Mouse (Mus musculus) olfactory bulb, adult 2 months (tissue): ENCODE results near the gene Platr17. TPM values are rescaled to one million over a fixed set of nuclear protein-coding genes. Genes with fewer than 3 reads are reported as not detected.

Experiments used
- H3K27ac ChIP-seq: fragments of 200-500 bp; 2 replicates; pipeline ENCODE4 v1.5.1; 2012; ENCODE audit warnings: low read depth, low read length; ENCODE audit not compliant: insufficient read depth
- H3K4me1 ChIP-seq: fragments of 200-500 bp; 2 replicates; pipeline ENCODE4 v1.6.1; 2012; ENCODE audit warnings: low read length; ENCODE audit not compliant: control insufficient read depth, insufficient read depth
- H3K4me3 ChIP-seq: fragments of 200-500 bp; 2 replicates; pipeline ENCODE4 v1.5.1; 2012; ENCODE audit warnings: mild to moderate bottlenecking, low read depth, low read length, moderate library complexity; ENCODE audit not compliant: insufficient read depth
- CTCF ChIP-seq: fragments of 200-500 bp; IDR thresholded peaks from 2 replicates; pipeline ENCODE4 v1.5.1; 2012; ENCODE audit warnings: low read depth, mild to moderate bottlenecking, low read length, moderate library complexity; ENCODE audit not compliant: insufficient read depth
- POLR2A ChIP-seq: fragments of 200-500 bp; IDR thresholded peaks from 2 replicates; pipeline ENCODE4 v1.6.1; 2012; ENCODE audit warnings: mild to moderate bottlenecking, low read depth, low read length, moderate library complexity; ENCODE audit not compliant: insufficient read depth
- WGBS: fragments of 180-500 bp; shearing (Covaris S2); methylation state at CpG from one replicate; pipeline ENCODE4 v1.1.7; 2018; 5-methylcytosine and 5-hydroxymethylcytosine counted together
- polyA plus RNA-seq: library from polyadenylated mRNA; stranded (reverse); fragments of >200 nt; gene quantifications from 2 replicates; pipeline ENCODE4 v1.2.4, GENCODE M21; 2012; ENCODE audit warnings: low replicate concordance; ENCODE audit not compliant: missing spikeins, insufficient read depth, insufficient read length

Platr17 gene
- polyA plus RNA-seq, 1 experiment: not detected

DNA sequence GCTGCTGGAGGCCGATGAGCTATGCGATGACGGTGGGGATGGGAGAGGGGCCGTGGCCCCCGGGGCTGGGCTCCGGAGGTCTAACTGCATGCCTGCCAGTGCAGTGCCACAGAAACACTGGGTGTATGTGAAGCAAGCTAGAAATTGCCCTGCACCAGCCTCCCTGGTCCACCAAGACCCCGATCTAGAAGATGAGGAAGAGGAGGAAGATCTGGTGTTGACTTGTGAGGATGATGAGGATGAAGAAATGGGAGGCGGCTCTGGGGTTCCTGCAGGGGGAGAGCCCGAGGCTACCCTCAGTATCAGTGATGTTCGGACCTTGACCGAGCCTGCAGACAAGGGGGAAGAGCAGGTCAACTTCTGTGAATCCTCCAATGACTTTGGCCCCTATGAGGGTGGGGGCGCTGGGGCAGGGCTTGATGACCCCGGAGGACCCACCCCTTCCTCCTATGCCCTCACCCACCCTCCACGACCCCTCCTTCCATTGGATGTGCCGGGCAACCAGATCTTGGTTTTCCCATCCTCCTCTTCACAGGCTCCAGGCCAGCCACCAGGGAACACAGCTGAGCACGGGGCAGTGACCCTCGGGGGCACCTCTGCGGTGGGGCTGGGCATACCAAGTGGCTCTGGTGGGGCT is 12.8 kb downstream of the Platr17 start:
- Histone ChIP-seq H3K4me1 (peaks cover 34% of the 10 kb centered on the region), H3K27ac (no peak overlapping the region), H3K4me3 (no peak overlapping the region)
- no peak for TF ChIP-seq POLR2A
- no peak for TF ChIP-seq CTCF
- 84% methylated on average over 18 of the region's 18 CpGs for WGBS

DNA sequence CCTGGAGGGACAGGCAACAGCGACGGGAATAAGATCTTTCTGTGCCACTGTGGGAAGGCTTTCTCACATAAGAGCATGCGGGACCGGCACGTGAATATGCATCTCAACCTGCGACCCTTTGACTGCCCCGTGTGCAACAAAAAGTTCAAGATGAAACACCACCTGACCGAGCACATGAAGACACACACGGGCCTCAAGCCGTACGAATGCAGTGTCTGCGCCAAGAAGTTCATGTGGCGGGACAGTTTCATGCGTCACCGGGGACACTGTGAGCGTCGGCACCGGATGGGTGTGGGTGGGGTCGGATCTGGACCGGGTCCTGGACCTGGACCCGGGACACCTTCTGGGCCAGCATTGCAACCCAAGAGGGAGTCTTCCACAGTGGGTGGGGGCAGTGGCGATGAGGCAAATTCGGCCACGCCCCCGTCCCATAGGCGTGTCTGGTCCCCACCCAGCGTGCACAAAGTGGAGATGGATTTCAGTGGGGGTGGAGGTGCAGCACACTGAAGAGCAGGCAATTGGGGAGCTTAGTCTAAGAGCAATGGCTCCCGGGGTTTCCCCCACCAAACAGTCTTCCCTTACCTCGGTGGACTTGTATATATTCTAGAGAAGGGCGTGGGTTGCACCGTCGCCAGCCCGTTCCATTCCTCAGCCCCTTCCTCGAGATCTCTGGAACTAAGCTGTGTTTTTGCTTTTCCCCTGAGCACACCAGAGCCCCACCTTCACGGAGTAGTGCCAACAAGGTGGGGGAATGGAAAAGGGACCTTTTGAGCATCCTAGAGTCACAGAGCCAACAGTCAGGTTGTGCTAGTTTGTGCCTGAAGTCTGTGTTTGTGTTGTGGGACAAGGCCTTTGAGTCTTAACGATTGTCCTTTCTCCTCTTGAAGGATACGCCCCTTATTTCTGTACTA is 13.6 kb downstream of the Platr17 start:
- no peak overlapping the region for H3K27ac ChIP-seq
- H3K4me3 ChIP-seq: peak overlapping the region; percentile 59; the same call in 1 of the 2 replicates

DNA sequence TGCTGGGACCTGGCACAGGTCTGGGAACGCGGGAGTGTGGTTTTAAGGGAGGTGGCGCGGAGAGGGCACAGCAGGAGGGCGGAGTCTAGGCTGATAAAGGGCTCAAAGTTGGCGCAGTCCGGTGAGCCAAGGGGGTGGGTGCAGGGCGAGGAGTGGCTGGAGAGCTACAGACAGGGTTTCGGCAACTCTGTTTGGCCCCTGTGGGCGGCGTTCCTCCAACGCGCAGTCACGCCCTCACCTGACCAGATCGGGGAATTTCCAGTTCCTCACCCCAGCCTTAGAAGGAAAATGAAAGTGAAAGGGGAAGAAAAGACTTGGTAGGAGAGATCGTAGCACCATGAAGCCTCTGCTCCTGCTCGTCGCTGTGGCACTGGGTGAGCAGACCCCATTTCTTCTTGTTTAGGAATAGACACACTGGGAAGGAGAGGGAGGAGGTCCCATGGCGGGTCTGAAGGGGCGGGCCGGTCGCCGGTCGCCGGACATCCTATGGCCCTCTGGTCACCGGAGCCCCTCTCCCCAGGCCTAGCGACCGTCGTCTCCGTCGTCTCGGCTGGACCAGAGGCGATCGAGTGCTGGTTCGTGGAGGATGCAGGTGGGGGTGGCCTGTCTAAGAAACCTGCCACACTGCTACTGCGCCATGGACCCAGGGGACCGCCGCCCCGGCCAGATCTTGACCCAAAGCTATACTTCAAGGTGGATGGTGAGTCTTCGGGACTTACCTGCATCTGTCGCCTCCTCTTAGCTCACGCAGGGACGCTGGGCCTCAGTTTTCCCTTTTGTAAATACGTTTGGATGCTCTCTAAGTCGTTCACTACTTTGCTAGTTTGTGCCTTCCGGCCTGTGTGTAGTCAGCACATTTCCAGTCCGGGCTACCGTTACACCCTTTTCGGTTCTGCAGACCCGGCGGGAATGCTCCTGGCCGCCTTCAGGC is 14.7 kb downstream of the Platr17 start:
- H3K4me3 ChIP-seq: peak overlapping the region; percentile 59
- 2% methylated on average over 52 of the region's 52 CpGs for WGBS
- H3K27ac ChIP-seq: peak overlapping the region; percentile 12; the same call in 1 of the 2 replicates
- peaks cover 34% of the 10 kb centered on the region for H3K4me1 ChIP-seq
- no peak for TF ChIP-seq POLR2A

More for the DNA sequence above, 13.6 kb downstream of the Platr17 start:
- 63% methylated on average over 37 of the region's 37 CpGs for WGBS
- peaks cover 34% of the 10 kb centered on the region for H3K4me1 ChIP-seq
- no peak for TF ChIP-seq CTCF
- TF ChIP-seq POLR2A: no peak

DNA sequence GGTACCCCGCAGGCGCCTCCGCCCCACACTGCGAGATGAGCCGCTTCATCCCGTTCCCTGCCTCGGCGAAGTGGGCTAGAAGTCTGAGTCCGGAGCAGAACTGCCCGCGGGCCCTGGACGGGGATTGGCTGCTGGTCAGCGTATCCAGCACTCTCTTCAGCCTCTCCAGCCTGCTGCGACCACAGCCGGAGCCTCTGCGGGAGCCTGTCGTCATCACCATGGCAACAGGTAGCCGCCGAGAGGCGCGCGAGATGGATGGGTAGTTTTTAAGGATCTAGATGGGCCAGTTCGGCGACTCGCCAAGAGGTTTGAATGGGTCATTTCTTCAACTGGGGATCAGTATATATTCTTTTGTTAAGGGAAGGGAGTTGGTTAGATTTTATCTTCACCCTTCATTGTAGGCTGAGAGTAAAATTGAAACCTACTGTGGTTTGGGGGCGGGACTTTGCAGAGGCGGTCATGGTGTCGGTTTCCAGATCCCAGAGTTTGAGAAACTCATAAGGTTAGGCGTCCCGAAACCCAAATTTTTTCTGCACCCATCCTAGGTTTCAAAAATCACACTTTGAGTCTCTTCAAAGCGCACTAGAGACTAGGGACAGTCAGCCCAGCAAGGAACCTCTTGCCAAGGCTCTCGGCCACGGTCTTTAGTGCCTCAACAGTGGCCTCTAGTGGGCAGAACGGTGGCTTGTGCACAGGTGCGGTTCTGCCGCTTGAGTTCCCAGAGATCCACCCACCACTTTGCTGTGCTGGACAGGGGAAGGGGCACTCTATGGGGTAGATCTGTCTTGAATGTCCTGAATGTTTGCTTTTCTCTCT is 15.6 kb downstream of the Platr17 start:
- Histone ChIP-seq H3K4me3 (peak overlapping the region; percentile 59), H3K27ac (0 out of 2 replicates have a peak overlapping the region, but pooled peaks have one; percentile 12), H3K4me1 (peaks cover 30% of the 10 kb centered on the region)
- TF ChIP-seq POLR2A: no peak
- TF ChIP-seq CTCF: peak; percentile 79
- WGBS: 1% methylated on average over 36 of the region's 36 CpGs

DNA sequence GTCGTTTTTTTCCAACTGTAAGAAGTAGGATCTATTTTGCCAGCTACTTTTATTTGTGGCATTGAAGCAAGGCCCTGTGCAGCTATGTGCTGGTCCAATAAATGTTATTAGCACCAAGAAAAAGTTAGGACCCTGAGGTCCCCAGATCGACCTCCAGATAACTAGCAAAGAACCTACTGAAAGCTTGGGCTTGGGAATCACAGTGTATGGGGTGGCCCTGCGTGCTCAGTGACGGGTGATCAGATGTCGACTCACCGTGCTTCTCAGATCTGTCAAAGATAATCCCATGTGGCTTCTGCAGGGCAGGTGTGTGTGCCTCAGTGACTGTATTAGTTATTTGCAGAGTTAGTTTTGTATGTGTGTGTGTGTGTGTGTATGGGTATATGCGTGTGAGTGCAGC is 16.4 kb downstream of the Platr17 start:
- no peak overlapping the region for H3K27ac ChIP-seq
- WGBS: 87% methylated on average over 7 of the region's 7 CpGs
- H3K4me1 ChIP-seq: peaks cover 30% of the 10 kb centered on the region
- TF ChIP-seq POLR2A (no peak), CTCF (no peak)
- no peak overlapping the region for H3K4me3 ChIP-seq

DNA sequence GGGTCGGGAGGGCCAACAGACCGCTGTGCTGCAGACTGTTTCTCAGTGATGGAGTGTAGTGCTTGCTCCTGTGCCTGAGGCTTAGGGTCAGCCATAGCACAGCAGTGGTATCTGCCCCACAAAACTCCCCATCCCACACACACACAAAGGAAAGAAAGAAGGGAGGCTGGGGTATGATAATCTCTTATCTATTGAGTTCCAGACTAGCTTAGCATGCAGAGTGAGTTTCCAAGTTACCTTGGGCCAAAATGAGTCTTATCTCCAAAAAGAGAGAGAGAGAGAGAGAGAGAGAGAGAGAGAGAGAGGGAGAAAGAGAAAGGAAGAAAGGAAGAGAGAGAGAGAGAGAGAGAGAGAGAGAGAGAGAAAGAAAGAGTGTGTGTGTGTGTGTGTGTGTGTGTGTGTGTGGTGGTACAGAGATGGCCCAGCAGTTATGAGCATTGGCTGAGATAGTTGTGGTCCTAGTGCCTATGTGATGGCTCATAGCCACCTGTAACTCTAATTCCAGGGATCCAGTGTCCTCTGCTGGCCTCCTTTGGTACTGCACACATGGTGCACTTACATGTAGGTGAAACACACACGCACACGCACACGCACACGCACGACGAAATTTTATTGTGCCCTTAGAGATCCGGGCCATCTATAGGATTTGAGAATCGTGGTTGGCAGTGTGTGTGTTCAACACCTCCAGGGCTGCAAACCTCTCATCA is 19.8 kb downstream of the Platr17 start:
- 83% methylated on average over 10 of the region's 10 CpGs for WGBS
- no peak overlapping the region for H3K27ac ChIP-seq
- no peak for TF ChIP-seq POLR2A
- no peak for TF ChIP-seq CTCF
- no peak overlapping the region for H3K4me3 ChIP-seq
- H3K4me1 ChIP-seq: peaks cover 15% of the 10 kb centered on the region

DNA sequence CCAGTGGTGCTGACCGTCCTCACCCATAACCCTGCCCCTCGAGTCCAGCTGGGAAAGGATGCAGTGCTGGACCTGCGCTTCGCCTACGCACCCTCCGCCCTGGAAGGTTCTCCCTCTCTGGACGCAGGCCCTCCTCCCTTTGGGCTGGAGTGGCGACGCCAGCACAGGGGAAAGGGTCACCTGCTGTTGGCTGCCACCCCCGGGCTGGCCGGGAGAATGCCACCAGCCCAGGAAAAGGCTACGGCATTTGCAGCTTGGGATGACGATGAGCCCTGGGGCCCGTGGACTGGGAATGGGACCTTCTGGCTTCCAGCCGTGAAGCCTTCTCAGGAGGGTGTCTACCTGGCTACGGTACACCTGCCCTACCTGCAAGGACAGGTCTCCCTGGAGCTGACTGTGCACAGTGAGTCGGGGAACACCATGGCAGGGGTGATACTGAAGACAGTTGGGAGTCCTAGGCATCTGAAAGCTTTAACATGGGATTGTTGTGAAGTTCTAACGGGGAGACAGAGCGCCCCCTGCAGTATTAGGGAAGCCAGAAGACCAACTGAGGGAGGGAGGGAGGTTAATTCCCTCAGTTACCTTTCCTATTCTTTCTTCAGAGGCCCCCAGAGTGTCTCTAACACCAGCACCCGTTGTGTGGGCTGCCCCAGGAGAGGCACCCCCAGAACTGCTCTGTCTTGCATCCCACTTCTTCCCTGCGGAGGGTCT is 20.6 kb downstream of the Platr17 start:
- WGBS: 83% methylated on average over 21 of the region's 21 CpGs

More for the DNA sequence above, 20.6 kb downstream of the Platr17 start:
- TF ChIP-seq CTCF (no peak), POLR2A (no peak)
- H3K4me3 ChIP-seq: no peak overlapping the region
- no peak overlapping the region for H3K27ac ChIP-seq
- H3K4me1 ChIP-seq: peaks cover 8% of the 10 kb centered on the region
